Mouse (Mus musculus) forebrain, embryonic 16.5 days (tissue): Measurements from ENCODE around the gene Nkx2-1. TPM values are rescaled to one million over a fixed set of nuclear protein-coding genes. Genes with fewer than 3 reads are reported as not detected.

Experiments
- ATAC-seq: fragments of 200-750 bp; cut with Nextera tagmentation; 2 replicates; pipeline ENCODE4 v1.8.0; 2017; ENCODE audit warnings: mild to moderate bottlenecking, moderate library complexity
- H3K27ac ChIP-seq: fragments of 300-500 bp; sonication (generic); 2 replicates; pipeline ENCODE4 v1.5.1; 2014; ENCODE audit warnings: low read length, control low read depth
- H3K27me3 ChIP-seq: fragments of 300-500 bp; sonication (generic); replicated peaks from 2 replicates; pipeline ENCODE4 v1.6.1; 2014; ENCODE audit warnings: low read length; ENCODE audit not compliant: control insufficient read depth, insufficient read depth
- H3K36me3 ChIP-seq: fragments of 300-500 bp; sonication (generic); 2 replicates; pipeline ENCODE4 v1.6.1; 2014; ENCODE audit not compliant: control insufficient read depth, insufficient read depth
- H3K4me1 ChIP-seq: fragments of 300-500 bp; sonication (generic); replicated peaks from 2 replicates; pipeline ENCODE4 v1.6.1; 2014; ENCODE audit warnings: low read length; ENCODE audit not compliant: control insufficient read depth, insufficient read depth
- H3K4me2 ChIP-seq: fragments of 300-500 bp; sonication (generic); 2 replicates; pipeline ENCODE4 v1.6.1; 2014; ENCODE audit warnings: mild to moderate bottlenecking, low read length, control low read depth
- H3K4me3 ChIP-seq: fragments of 300-500 bp; sonication (generic); replicated peaks from 2 replicates; pipeline ENCODE4 v1.5.1; 2014; ENCODE audit warnings: mild to moderate bottlenecking, low read length, control low read depth
- H3K9ac ChIP-seq: fragments of 300-500 bp; sonication (generic); replicated peaks from 2 replicates; pipeline ENCODE4 v1.6.1; 2014; ENCODE audit warnings: low read depth, low read length, control low read depth
- H3K9me3 ChIP-seq: fragments of 300-500 bp; sonication (generic); 2 replicates; pipeline ENCODE4 v1.6.1; 2016; ENCODE audit warnings: low read length; ENCODE audit not compliant: control insufficient read depth
- WGBS: fragments of 180-500 bp; shearing (Covaris S2); extraction: QIAGEN DNeasy Blood & Tissue Kit; methylation state at CpG from one replicate; pipeline ENCODE4 v1.1.7; 2014; 5-methylcytosine and 5-hydroxymethylcytosine counted together
- polyA plus RNA-seq: library from polyadenylated mRNA; unstranded; fragments of >200 nt; fragmentation: Nextera tagmentation; extraction: Ambion mirVana; gene quantifications from 2 replicates; pipeline ENCODE4 v1.2.1, GENCODE M21; 2015

Gene Nkx2-1
- polyA plus RNA-seq, 1 experiment from 2014 or later, result 8.1 TPM

DNA sequence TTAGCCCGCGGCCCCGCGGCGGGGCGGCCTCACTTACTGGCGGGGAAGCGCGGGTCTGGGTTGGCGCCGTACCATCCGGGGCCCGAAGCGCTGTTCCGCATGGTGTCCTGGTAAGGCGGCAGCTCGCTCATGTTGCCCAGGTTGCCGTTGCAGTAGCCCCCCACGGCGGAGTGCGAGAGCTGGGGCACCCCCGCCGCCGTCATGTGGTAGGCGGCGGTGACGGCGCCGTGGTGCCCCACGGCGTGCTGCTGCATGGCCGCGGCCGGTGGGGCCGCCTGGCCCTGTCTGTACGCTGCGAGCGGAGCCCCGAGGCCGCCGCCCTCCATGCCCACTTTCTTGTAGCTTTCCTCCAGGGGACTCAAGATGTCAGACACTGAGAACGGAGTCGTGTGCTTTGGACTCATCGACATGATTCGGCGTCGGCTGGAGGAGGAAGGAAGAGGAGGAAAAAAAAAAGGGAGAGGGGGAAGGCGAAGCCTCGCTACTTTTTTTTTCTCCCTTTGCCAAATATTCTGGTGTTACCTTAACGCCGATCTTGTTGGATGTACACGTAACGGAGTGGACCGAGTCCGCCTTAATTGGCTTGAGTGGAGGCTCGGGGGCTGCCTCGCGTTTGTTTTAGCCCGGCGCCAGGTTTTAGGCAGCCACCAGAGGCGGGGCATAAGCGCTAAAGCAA, 1.9 kb downstream of the Nkx2-1 start:
- Histone ChIP-seq H3K27me3 (peaks cover 77% of the 10 kb centered on the region), H3K4me2 (peak overlapping the region; percentile 43), H3K9ac (peak overlapping the region; percentile 30), H3K36me3 (no peaks in the 10 kb centered on the region), H3K4me1 (peaks cover 21% of the 10 kb centered on the region), H3K4me3 (peak overlapping the region; percentile 35), H3K9me3 (no peaks in the 10 kb centered on the region), H3K27ac (peak overlapping the region; percentile 53; the same call in 1 of the 2 replicates)
- peak; percentile 31 for ATAC-seq
- WGBS, result under 1% methylated on average over 59 of the region's 62 CpGs

DNA sequence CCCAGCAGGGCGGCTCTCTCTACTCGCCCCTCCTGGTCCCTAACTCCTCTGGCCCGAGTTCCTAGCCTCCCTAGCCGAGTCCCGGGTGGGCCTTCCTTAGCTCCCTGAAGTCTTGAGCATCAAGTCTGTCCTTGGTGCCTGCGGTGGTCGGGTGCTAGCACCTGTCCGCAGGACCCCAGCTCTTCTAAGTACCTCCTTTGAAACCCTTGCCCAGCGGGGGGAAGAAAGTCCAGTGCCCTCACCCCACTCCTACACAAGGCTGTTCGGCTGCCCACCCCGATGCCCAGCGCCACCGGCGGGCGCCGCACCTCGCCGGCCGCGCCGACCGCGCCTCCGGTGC, 2.4 kb downstream of the Nkx2-1 start:
- Histone ChIP-seq H3K27me3 (peaks cover 77% of the 10 kb centered on the region), H3K27ac (peak overlapping the region; percentile 53; the same call in 1 of the 2 replicates), H3K4me3 (peak overlapping the region; percentile 35), H3K36me3 (no peaks in the 10 kb centered on the region), H3K4me1 (peaks cover 21% of the 10 kb centered on the region), H3K4me2 (peak overlapping the region; percentile 43), H3K9me3 (no peaks in the 10 kb centered on the region), H3K9ac (peak overlapping the region; percentile 30)
- ATAC-seq, result no peak
- under 1% methylated on average over 24 of the region's 24 CpGs for WGBS

DNA sequence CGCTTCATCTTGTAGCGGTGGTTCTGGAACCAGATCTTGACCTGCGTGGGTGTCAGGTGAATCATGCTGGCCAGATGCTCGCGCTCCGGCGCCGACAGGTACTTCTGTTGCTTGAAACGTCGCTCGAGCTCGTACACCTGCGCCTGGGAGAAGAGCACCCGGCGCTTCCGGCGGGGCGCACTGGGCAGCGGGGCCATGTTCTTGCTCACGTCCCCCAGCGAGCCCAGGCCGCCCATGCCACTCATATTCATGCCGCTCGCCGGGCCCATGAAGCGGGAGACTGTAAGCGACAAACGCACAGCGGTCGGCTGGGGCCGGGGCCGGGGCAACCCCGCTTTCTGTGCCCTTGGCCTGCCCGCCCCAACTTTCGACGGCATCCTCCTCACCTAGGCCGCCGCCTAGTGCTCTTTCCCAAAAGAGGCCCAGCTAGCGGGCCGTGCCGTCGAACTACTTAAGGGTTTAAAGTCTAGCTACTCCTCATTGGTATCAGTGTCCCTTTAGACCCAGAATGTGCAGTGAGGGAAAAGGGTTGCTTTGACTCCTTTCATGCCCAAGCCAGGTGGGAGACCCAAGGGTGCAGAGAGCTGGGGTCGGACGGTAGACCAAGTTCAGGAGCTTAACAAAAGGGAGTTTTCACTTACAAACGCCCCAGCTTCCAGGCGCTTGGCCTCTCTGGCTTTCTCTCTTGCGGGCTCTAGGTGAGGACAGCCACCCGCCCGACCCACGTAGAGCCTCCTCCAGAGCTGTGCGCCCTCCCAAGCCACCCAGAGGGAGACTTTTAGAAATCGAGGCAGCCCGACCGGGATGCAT, 3.0 kb downstream of the Nkx2-1 start:
- Histone ChIP-seq H3K27ac (peak overlapping the region; percentile 53; the same call in 1 of the 2 replicates), H3K36me3 (no peaks in the 10 kb centered on the region), H3K4me3 (peak overlapping the region; percentile 35), H3K9me3 (no peaks in the 10 kb centered on the region), H3K4me2 (peak overlapping the region; percentile 30; the same call in 1 of the 2 replicates), H3K27me3 (peaks cover 76% of the 10 kb centered on the region), H3K4me1 (peaks cover 21% of the 10 kb centered on the region), H3K9ac (no peak overlapping the region)
- WGBS, result under 1% methylated on average over 54 of the region's 54 CpGs
- no peak for ATAC-seq

DNA sequence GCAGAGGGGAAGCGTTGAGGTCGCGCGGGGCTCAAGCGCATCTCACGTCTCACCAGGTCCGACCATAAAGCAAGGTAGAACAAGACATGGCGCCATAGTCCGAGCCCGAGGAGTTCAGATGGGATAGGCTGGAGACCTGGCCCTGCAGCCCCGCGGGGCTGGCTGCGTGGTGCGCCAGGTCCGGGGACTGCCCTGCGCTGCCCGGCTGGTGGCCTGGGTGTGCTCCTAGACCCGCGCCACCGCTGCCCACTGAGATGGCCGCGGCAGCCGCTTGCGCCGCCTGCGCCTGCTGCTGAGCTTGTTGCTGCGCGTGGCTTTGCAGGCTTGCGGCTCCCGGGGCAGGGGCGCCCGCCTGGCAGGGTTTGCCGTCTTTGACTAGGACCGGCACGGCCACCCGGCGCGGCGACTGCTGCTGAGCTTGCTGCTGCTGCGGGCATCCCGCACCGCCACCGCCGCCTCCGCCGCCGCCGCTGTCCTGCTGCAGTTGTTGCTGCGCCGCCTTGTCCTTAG, 3.7 kb downstream of the Nkx2-1 start:
- under 1% methylated on average over 50 of the region's 50 CpGs for WGBS
- Histone ChIP-seq H3K4me2 (peak overlapping the region; percentile 30), H3K9me3 (no peaks in the 10 kb centered on the region), H3K9ac (peak overlapping the region; percentile 32; the same call in 1 of the 2 replicates), H3K27ac (no peak overlapping the region), H3K27me3 (peaks cover 76% of the 10 kb centered on the region), H3K4me1 (peaks cover 21% of the 10 kb centered on the region), H3K4me3 (peak overlapping the region; percentile 35), H3K36me3 (no peaks in the 10 kb centered on the region)
- no peak for ATAC-seq

DNA sequence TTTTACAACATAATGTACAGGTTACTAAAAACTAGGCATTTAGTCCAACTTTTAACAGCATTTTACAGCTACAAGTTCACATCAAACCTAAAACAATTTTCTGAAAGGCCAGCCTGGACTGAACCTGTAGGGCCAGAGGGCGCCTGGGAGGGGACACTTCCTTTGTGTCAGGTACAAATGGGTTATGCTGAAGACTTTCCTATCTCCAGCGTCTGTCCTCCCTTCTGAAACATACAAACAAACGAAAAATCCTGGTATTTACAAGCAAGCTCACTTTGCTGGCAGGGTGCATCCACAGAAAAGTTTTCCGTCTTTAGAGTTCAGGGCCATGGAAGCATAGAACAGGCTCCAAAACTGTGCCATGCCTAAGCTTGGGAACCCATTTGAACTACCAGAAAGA, 4.6 kb downstream of the Nkx2-1 start:
- WGBS, result 2% methylated on average over 4 of the region's 4 CpGs
- Histone ChIP-seq H3K9me3 (no peaks in the 10 kb centered on the region), H3K27me3 (peaks cover 77% of the 10 kb centered on the region), H3K4me3 (peak overlapping the region; percentile 5; the same call in 1 of the 2 replicates), H3K4me1 (peaks cover 21% of the 10 kb centered on the region), H3K4me2 (no peak overlapping the region), H3K9ac (no peak overlapping the region), H3K27ac (no peak overlapping the region), H3K36me3 (no peaks in the 10 kb centered on the region)
- no peak for ATAC-seq

DNA sequence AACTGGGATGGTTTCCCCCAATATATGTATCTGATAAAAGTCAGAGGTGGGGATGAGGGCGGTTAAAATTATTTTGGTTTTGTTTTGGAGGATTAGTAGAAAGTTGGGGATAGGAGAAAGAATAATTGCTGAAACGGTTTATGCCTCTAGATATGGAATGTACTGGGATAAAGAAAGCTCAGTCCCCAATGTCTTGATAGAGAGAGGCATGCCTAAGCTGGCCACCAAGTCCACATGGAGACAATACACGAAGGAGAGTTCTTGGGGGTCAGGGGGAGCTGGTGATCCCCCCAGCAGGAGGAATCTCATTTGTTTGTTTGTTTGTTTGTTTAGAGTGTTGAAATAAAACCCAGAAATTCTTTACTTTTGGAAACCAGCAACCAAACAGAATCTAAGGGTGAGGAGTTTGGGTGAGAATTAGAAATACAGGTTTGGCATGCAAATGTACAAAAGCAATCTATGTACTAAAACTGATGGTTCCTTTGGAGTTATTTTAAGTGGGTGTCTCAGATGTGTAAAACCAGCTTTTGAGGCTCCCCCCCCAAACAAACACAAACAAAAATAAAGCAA, 5.6 kb downstream of the Nkx2-1 start:
- 2% methylated on average over 3 of the region's 3 CpGs for WGBS
- Histone ChIP-seq H3K9me3 (no peaks in the 10 kb centered on the region), H3K27ac (no peak overlapping the region), H3K36me3 (no peaks in the 10 kb centered on the region), H3K4me3 (no peak overlapping the region), H3K27me3 (peaks cover 80% of the 10 kb centered on the region), H3K4me2 (no peak overlapping the region), H3K4me1 (peaks cover 21% of the 10 kb centered on the region), H3K9ac (no peak overlapping the region)
- ATAC-seq, result no peak

DNA sequence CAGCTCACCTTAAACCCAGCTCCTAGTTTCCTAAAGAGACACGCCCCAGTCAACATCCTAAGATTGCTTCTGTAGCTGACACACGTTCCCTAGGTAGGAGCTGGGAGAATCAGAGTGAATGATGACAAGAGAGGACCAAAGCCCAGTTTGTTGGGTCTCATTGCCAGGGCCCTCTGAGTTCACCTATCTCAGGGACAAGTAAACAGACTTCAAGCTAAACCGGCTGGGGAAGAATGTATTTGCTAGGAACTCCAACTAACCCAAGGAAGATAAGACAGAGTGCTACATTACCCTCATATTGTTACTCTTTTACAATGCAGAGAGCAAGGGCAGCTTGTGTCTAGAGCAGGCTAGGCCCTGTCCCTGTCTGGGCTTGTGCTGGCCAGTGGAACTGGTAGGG, 6.8 kb downstream of the Nkx2-1 start:
- H3K4me3 ChIP-seq, result no peak overlapping the region
- no peaks in the 10 kb centered on the region for H3K36me3 ChIP-seq
- no peak overlapping the region for H3K27ac ChIP-seq
- H3K9me3 ChIP-seq, result no peaks in the 10 kb centered on the region
- H3K4me1 ChIP-seq, result peaks cover 14% of the 10 kb centered on the region
- peaks cover 87% of the 10 kb centered on the region for H3K27me3 ChIP-seq
- H3K4me2 ChIP-seq, result no peak overlapping the region; the same call in 1 of the 2 replicates
- WGBS, result 2% methylated on average over 3 of the region's 3 CpGs
- no peak for ATAC-seq
- H3K9ac ChIP-seq, result no peak overlapping the region

DNA sequence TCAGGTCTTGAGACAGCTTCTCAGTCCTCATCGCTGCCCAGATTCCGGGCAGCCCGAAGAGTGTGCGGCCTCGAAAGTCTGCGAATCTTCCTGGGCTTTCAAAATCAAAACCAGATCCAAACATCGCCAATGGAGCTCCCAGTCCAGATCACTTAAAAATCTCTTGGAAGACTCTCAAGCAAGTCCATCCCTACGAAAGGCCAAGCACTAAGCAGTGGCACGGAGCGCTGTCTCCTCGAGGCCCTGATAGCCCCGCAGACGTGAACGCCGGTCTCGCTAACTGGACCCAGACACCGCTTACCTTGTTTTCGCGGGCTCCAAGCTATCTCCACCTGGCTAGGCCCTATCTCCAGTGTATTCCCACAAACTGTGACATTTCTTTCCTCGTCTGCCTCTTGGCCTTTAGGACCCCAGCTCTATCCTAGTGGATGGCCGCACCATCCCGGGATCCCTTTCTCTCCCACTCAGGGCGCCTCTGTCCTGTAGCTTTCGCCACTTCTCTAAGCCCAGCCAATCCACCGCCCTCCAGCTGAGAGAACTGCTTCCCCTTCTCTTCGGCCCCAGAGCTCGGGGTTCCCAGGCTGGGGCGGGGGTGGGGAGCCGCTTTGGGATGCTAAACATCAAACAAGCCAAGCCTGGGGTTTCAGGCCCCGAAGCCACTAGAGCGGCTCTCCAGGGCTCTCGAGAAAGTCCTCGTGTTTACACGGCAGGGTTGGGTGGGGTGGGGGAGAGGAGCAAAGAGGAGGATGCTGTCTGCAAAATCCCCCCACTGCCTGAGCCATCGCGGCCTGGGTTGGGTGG, 7.6 kb downstream of the Nkx2-1 start:
- peaks cover 89% of the 10 kb centered on the region for H3K27me3 ChIP-seq
- peak overlapping the region; percentile 10 for H3K4me2 ChIP-seq
- no peak overlapping the region for H3K27ac ChIP-seq
- no peak overlapping the region for H3K9ac ChIP-seq
- WGBS, result 1% methylated on average over 36 of the region's 36 CpGs
- peaks cover 6% of the 10 kb centered on the region; the same call in 1 of the 2 replicates for H3K4me1 ChIP-seq
- H3K4me3 ChIP-seq, result peak overlapping the region; percentile 4; the same call in 1 of the 2 replicates
- no peak for ATAC-seq
- H3K36me3 ChIP-seq, result no peaks in the 10 kb centered on the region
- no peaks in the 10 kb centered on the region for H3K9me3 ChIP-seq
